Mouse (Mus musculus): ENCODE measurements at regions not wholly inside any gene's neighbourhood (a gene's known extent, or its start where the extent isn't known, plus 50 kb on each side); places are given as distances from the start of the nearest gene placed in this dataset.

DNA sequence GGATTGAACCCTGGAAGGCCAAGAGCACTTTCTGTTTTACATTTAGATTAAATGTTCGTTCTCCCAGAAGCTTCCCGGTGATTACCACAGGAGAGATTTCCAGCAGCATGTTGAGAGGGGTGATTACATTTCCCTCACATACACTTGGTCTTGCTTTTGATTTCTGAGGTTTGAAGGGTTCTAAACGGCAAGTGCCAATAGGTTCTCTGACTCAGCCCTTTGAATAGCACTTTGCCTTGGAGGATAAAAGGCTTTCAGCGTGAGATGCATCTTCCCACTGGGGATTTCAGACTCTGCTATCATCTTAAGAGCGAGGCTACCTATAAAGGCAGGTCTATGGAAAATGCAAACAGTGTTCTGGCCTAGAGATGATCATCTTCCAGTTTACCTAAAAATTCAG, 326.3 kb upstream of the Rgmb start:
- TF ChIP-seq CTCF (IDR thresholded peaks at IDR 0.05) (no peak), EP300 (IDR thresholded peaks at IDR 0.05) (no peak)
